Mouse (Mus musculus): ENCODE results near the gene Jup.

GRCm38 (mm10) chr11:100369822-100370221 is 27.7 kb downstream of the Jup start:
- TF ChIP-seq GATA1 (IDR thresholded peaks at IDR 0.05; ENCODE audit: borderline replicate concordance, low read length) (no peak), CTCF (IDR thresholded peaks at IDR 0.05; ENCODE audit: low read depth, low read length) (no peak)

All from G1E (cell line).